Mouse (Mus musculus) layer of hippocampus, postnatal 36 days (tissue): ENCODE measurements around the gene Srd5a3. TPM values are rescaled to one million over a fixed set of nuclear protein-coding genes. Genes with fewer than 3 reads are reported as not detected.

Source experiments
- DNase-seq, 2 experiments: peaks; one replicate each; pipeline ENCODE4 v3.0.0; 2022
- total RNA-seq, 2 experiments: library from RNA; stranded (reverse); gene quantifications; 2 replicates each; pipeline ENCODE4 v1.2.3; 2021

Srd5a3 gene
- total RNA-seq, 2 experiments from 2014 or later = 19.1 to 20.8 TPM

DNA sequence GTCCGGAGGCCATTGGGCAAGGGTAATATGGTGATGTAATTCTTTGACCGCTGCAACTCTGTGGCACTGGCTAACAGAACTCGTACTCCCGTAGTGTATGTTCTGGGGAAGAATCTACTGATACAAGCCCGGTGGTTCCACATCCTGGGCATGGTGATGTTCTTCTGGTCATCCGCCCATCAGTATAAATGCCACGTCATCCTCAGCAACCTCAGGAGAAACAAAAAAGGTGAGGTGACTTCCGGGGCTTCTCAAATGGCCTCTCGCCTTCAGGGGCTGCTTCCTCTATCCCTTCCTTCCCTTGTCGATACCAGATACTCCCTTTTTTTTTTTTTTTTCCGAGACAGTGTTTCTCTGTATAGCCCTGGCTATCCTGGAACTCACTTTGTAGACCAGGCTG, 13.4 kb downstream of the Srd5a3 start:
- no peak for DNase-seq

DNA sequence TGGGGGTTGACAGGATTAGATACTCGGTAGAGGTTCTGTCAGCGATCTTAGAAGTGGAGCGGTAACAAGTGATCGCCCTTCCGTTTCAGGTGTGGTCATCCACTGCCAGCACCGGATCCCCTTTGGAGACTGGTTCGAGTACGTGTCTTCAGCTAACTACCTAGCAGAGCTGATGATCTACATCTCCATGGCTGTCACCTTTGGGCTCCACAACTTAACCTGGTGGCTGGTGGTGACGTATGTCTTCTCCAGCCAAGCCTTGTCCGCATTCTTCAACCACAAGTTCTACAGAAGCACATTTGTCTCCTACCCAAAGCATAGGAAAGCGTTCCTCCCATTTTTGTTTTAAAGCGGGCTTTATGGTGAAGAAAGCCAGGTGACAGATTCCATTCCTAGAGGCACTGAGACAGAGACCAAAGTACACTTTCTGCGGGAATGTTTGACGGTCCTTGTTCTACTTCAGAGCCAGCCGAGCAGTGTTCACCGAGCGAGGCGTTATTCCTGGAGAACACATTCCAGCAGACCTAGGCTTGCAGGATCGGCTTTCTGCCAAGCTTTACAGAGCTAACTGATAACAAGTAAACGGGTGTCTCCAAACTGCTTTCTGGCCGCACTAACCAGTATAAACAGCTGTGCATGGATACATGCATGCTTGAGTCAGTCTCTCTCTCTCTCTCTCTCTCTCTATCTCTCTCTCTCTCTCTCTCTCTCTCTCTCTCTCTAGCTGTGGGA, 14.5 kb downstream of the Srd5a3 start:
- no peak for DNase-seq

DNA sequence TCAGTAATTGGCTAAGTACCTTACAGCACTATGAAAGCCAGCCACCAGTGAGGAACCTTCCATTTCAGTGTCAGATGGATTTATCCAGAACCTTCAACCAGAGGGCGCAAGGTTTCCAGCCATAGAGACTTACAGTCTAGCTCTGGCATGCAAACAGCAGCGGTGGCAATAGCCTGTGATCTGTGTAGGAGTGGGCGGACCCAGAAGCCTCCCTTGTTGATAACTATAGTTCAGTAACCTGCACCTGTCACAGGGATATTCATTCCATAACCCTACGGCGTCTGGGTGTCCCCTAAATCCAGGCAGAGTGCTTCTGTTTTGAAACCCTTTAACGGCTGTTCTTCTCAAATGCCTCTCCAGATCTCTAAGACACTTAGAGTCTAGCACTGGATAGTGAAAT, 19.5 kb downstream of the Srd5a3 start:
- no peak for DNase-seq

DNA sequence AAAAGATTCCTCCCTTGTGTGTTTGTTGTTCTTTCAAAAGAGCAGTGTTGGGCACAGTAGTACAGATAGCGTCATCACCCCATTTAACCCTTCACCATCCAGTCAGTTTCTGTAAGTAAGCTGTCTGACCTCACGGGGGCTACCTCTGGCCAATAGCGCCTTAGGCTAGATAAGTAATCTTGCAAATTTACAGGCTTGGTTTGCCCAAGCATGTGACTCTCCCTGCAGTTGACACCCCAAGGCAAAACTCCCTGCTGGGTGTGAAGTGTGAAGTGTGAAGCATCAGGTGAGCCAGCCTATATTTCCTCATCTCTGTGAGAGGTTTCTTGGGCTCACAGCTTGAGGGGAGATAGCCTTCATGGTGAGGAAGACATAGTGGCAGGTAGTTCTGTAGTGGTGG, 20.0 kb downstream of the Srd5a3 start:
- DNase-seq = no peak

DNA sequence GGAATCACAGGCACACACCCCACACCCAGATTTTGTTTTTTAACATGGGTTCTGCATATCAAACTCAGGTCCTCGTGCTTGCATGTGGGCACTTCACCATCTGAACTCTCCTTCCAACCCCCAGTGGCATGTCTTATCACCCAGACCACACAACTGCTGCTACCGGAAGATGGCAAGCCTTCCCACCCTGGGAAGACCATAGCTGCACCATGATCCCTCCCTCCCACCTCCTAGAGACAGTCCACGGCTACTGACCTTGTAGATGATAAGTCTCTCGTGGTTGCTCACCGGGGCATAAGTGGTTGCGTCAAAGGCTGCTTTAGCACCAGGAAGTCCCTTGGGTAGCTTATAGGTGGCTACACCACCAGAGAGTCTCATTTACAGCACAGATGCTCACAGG, 21.4 kb downstream of the Srd5a3 start:
- DNase-seq = no peak

DNA sequence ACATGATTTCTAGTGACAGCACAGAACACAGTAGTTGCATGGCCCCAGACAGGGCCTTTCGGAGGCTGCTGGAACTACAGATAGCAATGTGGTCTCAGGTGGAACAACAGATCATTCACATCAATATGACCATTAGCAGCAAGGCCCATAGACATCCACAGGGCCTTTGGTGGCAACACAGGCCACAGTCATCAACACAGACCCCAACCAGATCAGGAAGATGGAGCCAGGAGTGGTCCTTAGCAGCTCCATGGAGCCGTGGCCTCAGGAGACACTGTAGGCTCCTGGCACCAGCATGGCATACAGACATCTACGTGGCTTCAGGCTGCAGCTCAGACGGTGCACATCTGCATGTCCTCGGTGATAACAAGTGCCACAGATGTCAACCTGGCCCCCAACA, 22.9 kb downstream of the Srd5a3 start:
- no peak for DNase-seq

DNA sequence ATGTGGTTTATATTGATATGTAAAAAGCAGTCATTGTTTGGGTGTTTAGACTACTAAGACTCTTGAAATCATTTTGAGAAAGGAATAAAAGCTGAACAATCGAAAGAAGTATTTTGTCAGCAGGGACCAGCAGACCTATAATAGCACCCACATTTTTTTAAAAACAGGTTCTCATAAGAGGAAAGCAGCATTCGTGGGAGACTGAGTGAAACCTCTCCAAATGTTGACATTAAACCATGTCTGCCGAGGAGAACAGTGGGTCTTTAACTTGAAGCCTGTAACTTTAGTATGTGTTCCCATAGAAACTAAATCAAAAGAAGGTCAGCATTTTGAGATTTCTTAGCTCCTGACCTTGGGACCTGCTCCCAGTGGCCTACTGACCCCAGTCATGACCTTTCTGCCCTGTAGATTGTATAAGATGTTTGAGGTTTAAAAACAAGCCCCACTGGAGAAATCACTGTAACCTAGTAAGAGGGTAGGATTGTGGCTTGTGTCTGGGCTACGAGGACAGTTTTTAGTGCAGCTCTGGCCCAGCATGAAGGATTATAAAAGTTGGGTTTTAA, 23.8 kb downstream of the Srd5a3 start:
- no peak for DNase-seq

DNA sequence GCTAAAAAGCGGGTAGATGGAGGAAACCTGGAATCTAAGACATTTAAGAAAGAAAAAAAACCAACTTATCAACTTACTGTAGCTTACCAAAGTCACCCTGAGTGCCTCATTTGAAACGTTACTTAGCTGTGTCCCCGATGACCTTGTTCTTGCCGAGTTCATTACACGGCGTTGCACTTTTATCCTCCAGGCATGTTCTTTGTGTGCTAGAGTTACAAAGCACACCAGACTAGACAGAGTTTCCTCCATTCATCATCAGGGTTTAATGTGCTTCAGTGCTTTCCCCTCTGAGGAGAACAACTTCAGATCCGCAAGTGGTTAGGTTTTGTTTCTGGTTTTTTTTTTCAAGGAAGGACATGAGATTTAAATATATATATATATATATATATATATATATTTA, 24.8 kb downstream of the Srd5a3 start:
- DNase-seq = no peak

DNA sequence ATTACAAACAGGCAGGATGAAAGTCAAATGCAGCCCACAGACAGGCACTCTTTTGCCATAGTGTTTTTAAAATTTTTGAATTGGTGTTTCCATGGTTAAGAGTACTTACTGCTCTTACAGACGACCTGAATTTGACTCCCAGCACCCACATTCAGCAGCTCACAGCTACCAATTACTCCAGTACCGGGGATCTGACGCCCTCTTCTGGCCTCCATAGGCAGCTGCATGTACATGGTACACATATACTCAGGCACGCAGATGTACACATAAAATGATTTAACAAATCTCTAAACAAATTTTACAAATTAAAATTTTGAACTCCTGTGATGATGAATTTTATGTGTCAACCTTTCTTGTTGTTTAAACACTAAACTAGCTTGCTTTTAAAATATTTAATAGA, 30.5 kb downstream of the Srd5a3 start:
- DNase-seq = no peak

DNA sequence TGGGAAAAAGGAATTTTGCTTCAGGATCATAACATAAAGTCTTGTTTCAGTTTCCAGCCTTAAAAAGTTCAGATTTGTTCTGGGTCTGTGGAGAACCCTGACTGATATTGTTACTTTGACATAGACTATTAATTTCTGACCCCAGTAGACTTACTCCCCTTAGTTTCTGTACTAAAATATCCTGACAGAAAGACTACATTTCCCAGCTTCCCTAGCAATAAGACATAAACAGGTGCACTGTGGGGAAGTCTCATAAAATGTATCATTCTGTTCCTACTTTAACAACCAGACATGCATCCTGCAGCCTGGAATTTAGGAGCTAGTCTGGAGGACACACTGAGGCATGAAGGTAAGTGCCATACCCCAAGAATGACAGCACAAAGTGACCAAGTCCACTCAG, 31.0 kb downstream of the Srd5a3 start:
- no peak for DNase-seq

DNA sequence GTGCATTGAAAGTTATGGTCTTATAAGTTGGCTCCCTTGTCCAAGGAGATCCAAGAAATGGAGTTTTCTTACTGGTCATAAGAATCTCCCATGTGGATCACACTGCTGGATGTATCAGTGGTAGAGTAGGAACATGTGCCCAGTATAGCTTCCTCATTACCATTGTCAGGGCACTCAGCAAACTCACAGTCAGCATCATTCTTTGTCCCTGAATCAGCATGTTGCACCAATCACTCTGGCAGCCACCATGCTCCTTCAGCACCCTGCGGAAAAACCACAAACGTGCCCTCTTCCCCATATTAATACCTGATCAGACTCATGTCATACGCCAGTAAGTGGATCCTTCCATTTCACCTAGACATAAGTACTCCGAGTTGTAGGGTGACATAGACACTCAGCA, 35.0 kb downstream of the Srd5a3 start:
- DNase-seq = no peak

DNA sequence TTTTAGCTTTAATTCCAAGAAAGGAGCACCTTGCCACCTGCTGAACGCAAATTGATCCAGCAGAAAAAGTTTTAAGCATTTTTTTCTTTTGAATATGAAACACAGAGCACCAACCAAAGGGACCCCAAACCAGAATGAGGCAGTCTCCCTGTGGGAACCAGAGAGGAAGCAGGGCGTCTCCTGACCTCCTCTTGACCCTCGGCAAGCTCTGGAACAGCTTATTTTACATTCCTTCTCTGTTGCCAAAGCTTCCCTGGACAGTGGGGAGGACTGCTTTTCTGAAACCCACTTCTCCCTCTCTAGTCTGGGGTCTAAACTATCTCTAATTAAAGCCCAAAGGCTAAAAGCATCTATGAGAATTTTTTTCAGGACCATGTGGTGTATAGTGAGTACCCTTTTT, 36.3 kb downstream of the Srd5a3 start:
- DNase-seq = no peak

DNA sequence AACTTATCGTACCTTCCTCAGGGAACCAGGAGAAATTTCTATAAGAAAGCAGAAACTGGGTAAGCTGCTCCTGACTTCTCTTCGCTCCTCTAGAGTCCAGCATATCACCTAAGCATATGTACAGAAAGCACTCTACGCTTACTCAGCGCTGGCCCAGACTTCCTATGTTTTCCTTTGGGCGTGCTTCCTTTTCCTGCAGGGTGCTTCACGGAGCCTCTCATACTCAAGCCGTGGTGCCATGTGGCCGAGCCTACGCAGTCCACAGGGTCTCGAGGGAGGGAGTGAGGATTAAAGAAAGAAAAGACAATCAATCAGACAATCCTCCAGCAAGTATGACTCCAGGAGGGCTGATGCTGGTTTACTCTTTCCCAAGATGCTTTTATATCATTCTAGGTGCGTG, 36.8 kb downstream of the Srd5a3 start:
- DNase-seq = no peak

DNA sequence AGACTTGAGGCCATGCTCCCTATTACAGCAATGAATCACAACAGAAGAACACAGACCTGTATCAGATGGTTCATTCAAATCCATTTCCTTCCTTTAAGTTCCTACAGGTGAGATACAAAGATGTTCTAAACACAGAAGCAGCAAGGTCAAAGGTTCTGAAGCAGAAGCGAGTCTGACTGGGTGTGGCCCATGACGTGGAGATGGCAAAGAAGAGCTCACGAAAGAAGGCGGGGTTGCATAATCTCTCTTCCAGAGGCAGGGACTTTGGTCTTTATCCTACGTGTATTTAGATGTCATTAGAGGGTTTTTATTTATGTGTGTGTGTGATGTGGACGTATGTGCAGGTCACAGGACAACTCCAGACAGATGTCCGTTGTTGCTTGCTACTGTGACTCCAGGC, 37.6 kb downstream of the Srd5a3 start:
- DNase-seq = no peak

DNA sequence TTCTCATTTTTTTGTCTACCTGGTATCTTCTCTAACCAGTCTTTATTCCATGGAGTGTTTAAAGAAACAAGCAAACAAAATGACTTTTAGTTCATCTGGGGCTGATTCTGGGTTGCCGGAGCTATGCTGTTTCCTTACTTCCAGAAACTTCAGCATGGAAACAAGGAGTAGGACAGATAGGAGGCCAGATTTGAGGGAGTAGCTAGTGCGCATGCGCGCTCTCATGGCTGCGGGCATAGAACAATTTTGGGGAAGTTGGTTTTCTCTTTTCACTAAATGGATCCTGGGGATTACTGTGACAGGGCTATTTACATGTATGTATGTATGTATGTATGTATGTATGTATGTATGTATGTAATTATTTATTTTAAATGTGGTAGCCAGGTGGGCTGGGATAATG, 39.1 kb downstream of the Srd5a3 start:
- DNase-seq = no peak

DNA sequence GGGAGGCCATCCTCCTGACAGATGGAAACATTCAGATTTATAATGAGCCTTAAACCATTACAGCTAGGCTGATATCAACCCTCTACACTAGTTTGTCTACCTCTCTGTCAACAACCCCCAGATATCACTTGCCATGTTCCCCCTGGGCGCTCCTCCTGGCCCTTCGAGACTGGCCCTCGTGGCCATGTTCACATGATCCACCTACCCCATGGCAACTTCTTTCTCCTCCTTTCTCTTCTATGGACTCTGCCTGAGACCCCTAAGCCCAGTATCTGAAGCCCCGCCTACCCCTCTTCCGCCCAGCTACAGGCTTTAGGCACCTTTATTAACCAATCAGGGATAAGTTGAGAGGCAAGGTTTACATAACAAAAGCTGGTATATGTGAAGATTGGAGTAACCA, 39.7 kb downstream of the Srd5a3 start:
- DNase-seq = no peak

DNA sequence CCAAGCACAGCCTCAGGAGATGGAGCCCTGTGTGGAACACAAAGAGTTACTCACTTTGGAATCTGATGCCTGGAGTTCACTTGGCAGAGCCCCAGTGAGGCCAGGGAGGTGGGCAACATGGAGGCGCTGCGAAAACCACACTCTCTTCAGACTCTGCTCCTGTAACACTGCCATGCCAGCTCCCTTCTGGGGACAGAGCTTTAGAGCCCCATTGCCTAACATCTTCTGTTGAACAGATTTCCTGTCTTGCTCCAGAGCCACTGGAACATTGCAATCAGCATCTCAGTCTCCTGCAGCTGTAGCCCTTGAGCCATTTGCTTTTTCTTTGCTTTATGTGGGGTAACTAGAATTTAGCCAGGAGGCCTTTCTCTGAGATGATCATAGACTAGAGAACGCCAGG, 42.3 kb downstream of the Srd5a3 start:
- no peak for DNase-seq

DNA sequence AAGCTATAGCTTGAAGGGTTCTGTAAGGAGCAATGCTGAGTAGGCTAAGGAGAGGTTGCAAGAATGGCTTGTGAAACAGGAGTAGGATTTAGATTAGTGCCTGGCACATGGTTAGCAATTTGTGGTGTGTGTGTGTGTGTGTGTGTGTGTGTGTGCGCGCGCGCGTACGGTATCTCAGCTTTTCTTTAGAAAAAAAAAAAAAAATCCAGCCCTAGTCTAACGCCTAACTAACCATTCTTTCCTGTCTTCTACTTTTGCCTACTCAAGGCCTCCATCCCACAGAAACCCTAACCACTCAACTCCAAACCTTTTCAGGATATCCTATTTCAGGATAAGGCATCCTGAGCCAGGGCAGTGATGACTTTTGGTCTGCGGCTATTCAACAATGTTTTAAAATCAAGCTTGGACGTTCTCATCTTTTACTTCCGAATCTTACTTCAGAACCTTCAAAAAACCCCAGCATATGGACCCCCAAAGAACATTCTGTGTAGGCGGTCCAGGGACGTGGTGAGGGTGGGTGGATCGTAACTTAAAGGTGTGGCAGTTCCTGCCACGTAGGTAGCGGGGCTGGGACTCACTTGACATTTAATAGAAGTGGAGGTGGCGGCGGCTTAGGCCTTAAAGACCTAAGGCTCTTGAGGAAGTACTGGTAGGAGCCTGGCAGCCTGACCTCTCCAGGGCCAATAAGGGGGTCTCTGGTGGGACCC, 43.1 kb downstream of the Srd5a3 start:
- no peak for DNase-seq

DNA sequence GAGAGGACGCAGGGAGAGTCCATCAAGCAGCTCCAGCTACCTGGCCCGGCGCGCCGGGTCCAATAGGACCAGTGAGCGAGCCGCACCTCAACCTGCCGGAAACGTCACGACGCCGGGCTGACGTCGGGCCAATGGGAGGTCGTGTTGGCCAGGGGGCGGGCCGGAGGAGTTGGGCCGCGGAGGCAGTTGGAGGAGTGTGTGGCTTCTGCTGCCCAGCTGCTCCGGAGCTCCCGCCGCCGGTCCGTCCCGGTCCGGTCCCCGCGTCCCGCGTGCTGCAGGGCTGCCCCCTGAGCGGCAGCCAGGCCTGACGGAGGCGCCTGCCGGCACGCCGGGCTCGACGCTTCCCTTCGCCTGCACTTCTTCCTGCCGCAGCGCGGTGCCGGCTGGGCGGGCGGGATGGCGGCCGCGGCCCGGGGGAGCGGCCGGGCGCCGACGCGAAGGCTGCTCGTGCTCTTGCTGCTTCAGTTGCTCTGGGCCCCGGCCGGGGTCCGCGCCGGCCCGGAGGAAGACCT, 43.7 kb downstream of the Srd5a3 start, which contains the start of gene Tmem165:
Gene Tmem165, plus strand, starts transcription at position 131 of the 512 bp plus-strand sequence.
- peak; percentile 95 for DNase-seq

DNA sequence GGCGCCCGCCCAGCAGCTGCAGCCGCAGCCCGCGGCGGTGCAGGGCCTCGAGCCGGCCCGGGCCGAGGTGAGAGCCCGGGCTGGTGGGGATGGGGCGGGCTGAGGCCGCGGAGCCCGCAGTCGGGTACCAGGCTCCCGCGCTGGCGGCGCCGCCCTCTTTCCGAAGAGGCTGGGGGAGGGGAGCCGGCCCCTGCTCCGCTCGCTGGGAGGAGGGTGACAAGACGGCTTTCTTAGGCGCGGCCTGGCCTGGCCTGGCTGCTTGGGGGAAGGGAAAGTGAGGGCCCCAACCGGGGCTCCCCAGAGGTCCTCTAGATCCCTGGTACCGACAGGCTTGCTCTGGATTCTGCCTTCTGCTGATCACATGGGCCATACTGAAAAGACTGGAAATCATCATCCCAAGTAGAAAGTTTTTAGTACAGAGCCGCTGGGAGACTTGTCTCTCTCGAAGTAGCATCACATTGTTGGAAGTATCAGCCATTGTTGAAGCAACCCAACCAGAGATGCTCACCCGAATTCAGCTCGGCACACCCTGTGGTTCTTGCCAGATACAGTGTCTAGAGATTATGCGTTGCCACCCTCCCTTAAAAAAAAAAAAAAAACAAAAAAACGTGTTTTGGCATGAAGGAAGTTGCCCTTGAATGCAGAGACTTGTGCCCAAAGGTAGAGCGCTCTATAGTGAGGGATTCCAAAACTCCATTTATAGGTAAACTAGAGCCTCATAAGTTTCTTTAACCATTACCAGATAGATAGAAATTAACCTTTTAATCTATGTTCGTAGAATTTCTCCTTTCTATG, 44.4 kb downstream of the Srd5a3 start:
- DNase-seq = peak; percentile 48 to 59

DNA sequence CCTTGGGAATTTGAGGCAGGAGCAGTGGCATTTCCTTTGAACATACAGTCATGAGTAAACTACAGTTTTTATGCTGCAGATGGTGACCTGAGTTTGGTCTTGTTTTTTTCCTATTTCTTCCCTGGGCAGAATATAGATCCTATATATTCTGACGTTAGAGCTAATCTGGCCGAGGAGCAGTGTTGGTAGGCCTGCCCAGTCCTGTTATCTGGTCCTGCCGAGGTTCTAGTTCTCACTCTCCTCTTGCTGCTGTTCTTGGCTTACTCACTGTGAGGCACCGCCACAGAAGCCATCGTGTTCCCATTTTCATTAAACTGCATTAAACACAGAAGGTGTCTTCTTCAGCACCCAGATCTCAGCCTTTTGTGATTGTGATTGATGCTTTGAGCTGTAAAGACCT, 47.8 kb downstream of the Srd5a3 start:
- DNase-seq = no peak

DNA sequence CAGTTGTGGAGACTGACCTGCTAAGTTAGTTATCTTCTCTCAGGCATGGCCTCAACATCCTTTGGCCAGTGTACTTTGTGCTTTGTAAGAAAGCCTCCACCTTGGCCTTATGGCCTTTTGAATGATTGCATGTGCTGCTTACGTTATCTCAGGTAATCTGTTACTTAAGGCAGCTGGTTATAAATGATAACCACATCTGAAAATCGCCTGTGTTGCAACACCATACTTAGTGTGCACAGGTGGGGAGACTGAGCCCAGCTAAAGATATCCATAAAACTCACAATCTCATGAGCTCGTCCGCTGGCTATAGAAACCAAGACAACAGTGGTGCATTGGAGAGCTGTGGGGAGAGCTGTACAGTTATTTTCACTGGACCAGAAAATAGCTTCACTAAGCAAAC, 50.5 kb downstream of the Srd5a3 start:
- no peak for DNase-seq

DNA sequence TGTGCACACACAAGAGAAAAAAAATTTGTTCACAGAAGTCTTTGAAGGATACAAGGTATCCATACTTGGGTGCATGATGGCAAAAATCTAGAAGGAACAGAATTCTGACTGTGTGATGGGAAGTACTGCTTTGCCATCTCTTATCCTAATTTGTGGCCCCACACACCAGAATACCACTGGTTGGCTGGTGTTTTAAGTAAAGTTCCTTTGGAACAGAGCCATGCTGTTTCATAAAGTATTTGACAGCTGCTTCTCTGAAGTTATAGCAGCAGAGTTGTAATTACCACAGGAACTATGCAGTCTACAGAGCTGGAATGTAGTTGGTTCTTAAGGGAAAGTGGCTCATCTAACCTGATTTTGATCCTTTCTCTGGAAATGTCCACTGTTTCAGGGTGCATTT, 53.0 kb downstream of the Srd5a3 start:
- DNase-seq = no peak
